Mouse (Mus musculus): Measurements from ENCODE around the gene Olfr853. TPM values are rescaled to one million over a fixed set of nuclear protein-coding genes. Genes with fewer than 3 reads are reported as not detected.

Olfr853 gene
- polyA plus RNA-seq (2015; fragmentation: Nextera tagmentation; extraction: Ambion mirVana), result not detected in 2 replicates

DNA sequence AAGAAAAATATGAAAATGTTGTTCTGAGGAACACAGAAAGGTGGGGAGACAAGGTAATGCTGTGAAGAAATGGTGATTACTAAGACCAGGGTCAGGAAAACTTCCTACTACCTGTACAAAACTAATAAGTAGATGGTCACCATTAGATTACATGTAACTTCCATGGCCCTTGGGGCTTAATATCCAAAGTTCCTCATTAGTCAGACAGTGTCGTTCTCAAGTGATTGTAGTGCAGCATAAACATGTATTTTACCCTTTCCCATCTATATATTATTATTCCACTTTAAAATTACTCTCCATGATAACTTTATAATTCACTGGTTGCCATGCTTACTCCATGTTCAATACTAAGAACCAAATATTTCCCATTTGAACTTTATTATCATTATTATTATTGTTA is at the start of gene Olfr853:
Gene Olfr853, minus strand, starts transcription at position 101 of the 400 bp plus-strand sequence.
- H3K9ac ChIP-seq (ENCODE audit: low read length), result no peak within 1 kb of the TSS
- 62% methylated on average over 1 of the region's 1 CpGs for WGBS
- no peak within 1 kb of the TSS for H3K27ac ChIP-seq (ENCODE audit: low read length)
- no peaks in the 10 kb centered on the region for H3K4me1 ChIP-seq (ENCODE audit: control insufficient read depth, insufficient read depth, low read length)
- H3K9me3 ChIP-seq (replicated peaks; ENCODE audit: control insufficient read depth, low read length), result no peaks in the 10 kb centered on the region
- no peaks in the 10 kb centered on the region for H3K36me3 ChIP-seq (ENCODE audit: control insufficient read depth, insufficient read depth, low read length)
- no peaks in the 10 kb centered on the region for H3K27me3 ChIP-seq (ENCODE audit: control insufficient read depth, insufficient read depth, low read length)
- no peak for ATAC-seq (ENCODE audit: insufficient read depth, low FRiP score)
- no peak within 1 kb of the TSS for H3K4me2 ChIP-seq (ENCODE audit: low read depth, low read length)
- no peak within 1 kb of the TSS for H3K4me3 ChIP-seq (replicated peaks; ENCODE audit: low read length)

DNA sequence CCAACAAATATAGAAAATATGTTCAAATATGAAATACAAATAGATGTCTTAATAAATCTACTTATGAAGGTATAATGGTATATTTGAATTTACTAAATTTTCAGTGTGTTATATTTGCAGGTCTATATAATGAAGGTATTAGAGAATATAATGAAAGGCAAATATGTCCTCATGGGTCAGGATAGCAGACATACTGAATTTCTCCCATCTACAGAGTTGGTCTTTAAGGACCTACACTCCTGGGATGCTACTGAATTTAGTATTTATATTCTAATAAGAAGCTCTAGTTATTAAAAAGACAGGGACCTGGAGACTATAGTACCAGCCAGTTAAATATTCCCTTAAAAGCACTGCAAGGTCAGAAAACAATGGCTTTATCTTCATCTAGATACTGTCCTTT is 41.4 kb upstream of the Olfr853 start, which contains the start of gene Olfr855:
Gene Olfr855, plus strand, starts transcription at position 301 of the 400 bp plus-strand sequence.
- no peak for ATAC-seq (ENCODE audit: insufficient read depth, low FRiP score)
- no peaks in the 10 kb centered on the region for H3K27me3 ChIP-seq (ENCODE audit: control insufficient read depth, insufficient read depth, low read length)
- H3K4me1 ChIP-seq (ENCODE audit: control insufficient read depth, insufficient read depth, low read length), result no peaks in the 10 kb centered on the region
- no peak within 1 kb of the TSS for H3K27ac ChIP-seq (ENCODE audit: low read length)
- no peak within 1 kb of the TSS for H3K4me3 ChIP-seq (replicated peaks; ENCODE audit: low read length)
- no peak within 1 kb of the TSS for H3K9ac ChIP-seq (ENCODE audit: low read length)
- no peaks in the 10 kb centered on the region for H3K9me3 ChIP-seq (replicated peaks; ENCODE audit: control insufficient read depth, low read length)
- no peak within 1 kb of the TSS for H3K4me2 ChIP-seq (ENCODE audit: low read depth, low read length)
- H3K36me3 ChIP-seq (ENCODE audit: control insufficient read depth, insufficient read depth, low read length), result no peaks in the 10 kb centered on the region

DNA sequence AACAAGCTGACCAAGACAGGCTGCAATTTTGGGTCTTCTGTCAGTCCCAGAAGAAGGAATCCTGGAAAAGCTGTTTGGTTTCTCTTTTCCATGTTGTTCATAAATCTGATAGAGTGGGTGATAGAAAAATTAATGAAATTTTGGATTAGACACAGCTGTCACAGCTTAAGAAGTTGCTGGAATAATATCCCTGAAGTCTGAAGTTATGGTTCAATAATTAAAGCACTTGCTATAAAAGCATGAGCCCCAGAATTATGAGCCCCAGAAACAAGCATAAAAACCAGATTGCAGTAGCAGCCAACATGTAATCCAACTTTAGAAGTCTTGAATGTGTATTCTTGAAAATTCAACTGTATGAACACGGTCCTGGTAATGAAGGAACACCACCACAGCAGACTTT is 26.4 kb upstream of the Olfr853 start, which contains the start of gene Olfr854:
Gene Olfr854, minus strand, starts transcription at position 101 of the 400 bp plus-strand sequence.
- Histone ChIP-seq H3K9ac (ENCODE audit: low read length) (no peak within 1 kb of the TSS), H3K9me3 (replicated peaks; ENCODE audit: control insufficient read depth, low read length) (no peaks in the 10 kb centered on the region), H3K27ac (ENCODE audit: low read length) (no peak within 1 kb of the TSS), H3K4me1 (ENCODE audit: control insufficient read depth, insufficient read depth, low read length) (no peaks in the 10 kb centered on the region), H3K4me3 (replicated peaks; ENCODE audit: low read length) (no peak within 1 kb of the TSS), H3K27me3 (ENCODE audit: control insufficient read depth, insufficient read depth, low read length) (no peaks in the 10 kb centered on the region), H3K36me3 (ENCODE audit: control insufficient read depth, insufficient read depth, low read length) (no peaks in the 10 kb centered on the region), H3K4me2 (ENCODE audit: low read depth, low read length) (no peak within 1 kb of the TSS)
- no peak for ATAC-seq (ENCODE audit: insufficient read depth, low FRiP score)
- 66% methylated on average over 1 of the region's 1 CpGs for WGBS

DNA sequence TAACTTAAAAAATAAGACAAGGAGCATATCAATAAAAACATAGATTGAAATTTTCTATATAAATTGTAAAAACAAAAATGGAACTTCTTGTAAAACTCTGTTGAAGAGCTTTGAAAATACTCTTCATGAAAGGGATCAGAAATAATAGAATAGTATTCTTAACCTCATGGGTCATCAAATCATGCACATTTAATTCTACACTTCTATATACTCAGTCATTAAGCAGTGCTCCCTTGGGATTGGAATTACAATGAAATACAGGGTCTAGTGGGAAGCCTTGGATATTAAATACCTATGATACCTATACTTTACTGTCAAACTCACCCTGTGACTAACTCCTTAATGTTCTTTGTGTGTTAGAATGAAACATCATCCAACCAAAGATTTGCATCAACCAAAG is 47.9 kb downstream of the Olfr853 start, which contains the start of gene Olfr851:
Gene Olfr851, plus strand, starts transcription at position 301 of the 400 bp plus-strand sequence.
- Histone ChIP-seq H3K27me3 (ENCODE audit: control insufficient read depth, insufficient read depth, low read length) (no peaks in the 10 kb centered on the region), H3K9me3 (replicated peaks; ENCODE audit: control insufficient read depth, low read length) (peaks cover 2% of the 10 kb centered on the region; the same call in 1 of the 2 replicates), H3K9ac (ENCODE audit: low read length) (no peak within 1 kb of the TSS), H3K27ac (ENCODE audit: low read length) (no peak within 1 kb of the TSS), H3K36me3 (ENCODE audit: control insufficient read depth, insufficient read depth, low read length) (no peaks in the 10 kb centered on the region), H3K4me1 (ENCODE audit: control insufficient read depth, insufficient read depth, low read length) (no peaks in the 10 kb centered on the region), H3K4me2 (ENCODE audit: low read depth, low read length) (no peak within 1 kb of the TSS), H3K4me3 (replicated peaks; ENCODE audit: low read length) (no peak within 1 kb of the TSS)
- no peak for ATAC-seq (ENCODE audit: insufficient read depth, low FRiP score)

Other genes starting within 250 kb of the Olfr853 start
- not detected in 2 replicates for gene Olfr844, start 224.7 kb downstream of the Olfr853 start, polyA plus RNA-seq (2015; fragmentation: Nextera tagmentation; extraction: Ambion mirVana)
- gene Olfr845, start 204.6 kb downstream of the Olfr853 start, polyA plus RNA-seq (2015; fragmentation: Nextera tagmentation; extraction: Ambion mirVana), result not detected in 2 replicates
- not detected in 2 replicates for gene Olfr846, start 177.1 kb downstream of the Olfr853 start, polyA plus RNA-seq (2015; fragmentation: Nextera tagmentation; extraction: Ambion mirVana)
- not detected in 2 replicates for gene Olfr847, start 162.4 kb downstream of the Olfr853 start, polyA plus RNA-seq (2015; fragmentation: Nextera tagmentation; extraction: Ambion mirVana)
- gene Olfr849, start 100.8 kb downstream of the Olfr853 start, polyA plus RNA-seq (2015; fragmentation: Nextera tagmentation; extraction: Ambion mirVana), result not detected in 2 replicates
- gene Olfr850, start 62.8 kb downstream of the Olfr853 start, polyA plus RNA-seq (2015; fragmentation: Nextera tagmentation; extraction: Ambion mirVana), result not detected in 2 replicates
- not detected in 2 replicates for gene Olfr851, start 47.8 kb downstream of the Olfr853 start, polyA plus RNA-seq (2015; fragmentation: Nextera tagmentation; extraction: Ambion mirVana)
- gene Olfr854, start 26.3 kb upstream of the Olfr853 start, polyA plus RNA-seq (2015; fragmentation: Nextera tagmentation; extraction: Ambion mirVana), result not detected in 2 replicates
- not detected in 2 replicates for gene Olfr855, start 41.5 kb upstream of the Olfr853 start, polyA plus RNA-seq (2015; fragmentation: Nextera tagmentation; extraction: Ambion mirVana)
- 25.5 and 28.6 TPM in 2 replicates for gene Zfp317, start 81.0 kb upstream of the Olfr853 start, polyA plus RNA-seq (2015; fragmentation: Nextera tagmentation; extraction: Ambion mirVana)
- not detected in 2 replicates for gene Olfr857, start 168.4 kb upstream of the Olfr853 start, polyA plus RNA-seq (2015; fragmentation: Nextera tagmentation; extraction: Ambion mirVana)
- not detected in 2 replicates for gene Olfr58, start 239.2 kb upstream of the Olfr853 start, polyA plus RNA-seq (2015; fragmentation: Nextera tagmentation; extraction: Ambion mirVana)

Data from stomach, embryonic 16.5 days (tissue).